Mouse (Mus musculus) adrenal gland, postnatal 0 days (tissue): ENCODE results near the gene Aifm3. TPM values are rescaled to one million over a fixed set of nuclear protein-coding genes. Genes with fewer than 3 reads are reported as not detected.

Experiments used
- polyA plus RNA-seq: library from polyadenylated mRNA; unstranded; fragments of >200 nt; fragmentation: Nextera tagmentation; extraction: Ambion mirVana; gene quantifications from 2 replicates; pipeline ENCODE4 v1.2.1, GENCODE M21; 2015

The Aifm3 gene
- polyA plus RNA-seq, result 2.3 and 6.2 TPM in 2 replicates

GRCm38 (mm10) chr16:17489469-17490111 lies at the start of gene Aifm3:
TSS of gene Aifm3 (plus strand) at chr16:17489611.

GRCm38 (mm10) chr16:17451541-17452372 lies 37.7 kb upstream of the Aifm3 start, which contains the start of gene Crkl:
TSS of gene Crkl (plus strand) at chr16:17451987.

DNA sequence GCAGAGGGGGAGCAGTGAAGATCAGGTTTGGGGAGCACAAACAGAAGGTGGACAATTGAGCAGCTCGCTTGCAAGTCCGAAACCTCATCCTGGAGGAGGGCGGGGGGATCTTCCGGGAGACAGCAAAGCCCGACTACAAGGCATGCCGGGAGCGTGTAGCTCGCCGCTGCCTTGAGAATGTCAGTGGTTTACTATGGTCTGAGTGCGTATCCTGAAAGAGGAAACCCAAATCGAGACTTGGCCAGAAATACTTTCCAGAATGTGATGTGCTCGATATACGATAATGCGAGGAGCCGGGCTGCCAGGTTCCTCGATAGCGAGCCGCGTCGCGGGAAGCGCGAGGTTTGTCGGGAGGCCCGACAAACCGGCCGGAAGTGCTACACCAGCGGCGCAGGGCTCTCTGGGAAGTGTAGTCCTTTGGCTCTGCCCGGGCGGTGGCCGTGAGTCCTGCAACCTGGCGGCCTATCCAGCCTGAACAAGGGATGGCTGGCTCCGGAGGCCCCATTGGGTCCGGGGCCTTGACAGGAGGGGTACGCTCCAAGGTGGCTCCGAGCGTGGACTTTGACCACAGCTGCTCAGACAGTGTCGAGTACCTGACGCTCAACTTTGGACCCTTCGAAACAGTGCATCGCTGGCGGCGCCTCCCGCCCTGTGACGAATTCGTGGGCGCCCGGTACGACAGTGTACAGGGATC lies 19.3 kb downstream of the Aifm3 start, which contains the start of gene Lztr1:
Gene Lztr1 (plus strand): TSS at position 143 of the 694 bp plus-strand sequence.

GRCm38 (mm10) chr16:17530640-17531288 lies 41.4 kb downstream of the Aifm3 start, which contains the start of gene Thap7:
TSS of gene Thap7 (minus strand) at chr16:17531136.

Other genes with a start within 250 kb of the Aifm3 start
- gene Tmem191c, start 213.5 kb upstream of the Aifm3 start, polyA plus RNA-seq, result 7.2 and 17.5 TPM in 2 replicates
- 6.1 and 6.9 TPM in 2 replicates for gene Serpind1, start 158.2 kb upstream of the Aifm3 start, polyA plus RNA-seq
- gene Snap29, start 83.6 kb upstream of the Aifm3 start, polyA plus RNA-seq, result 10.1 and 11.3 TPM in 2 replicates
- gene Pi4ka, start 83.3 kb upstream of the Aifm3 start, polyA plus RNA-seq, result 18.3 and 19.6 TPM in 2 replicates
- gene Crkl, start 37.6 kb upstream of the Aifm3 start, polyA plus RNA-seq, result 33.2 and 39.0 TPM in 2 replicates
- 42.0 and 49.2 TPM in 2 replicates for gene Lztr1, start 19.1 kb downstream of the Aifm3 start, polyA plus RNA-seq
- gene Thap7, start 41.5 kb downstream of the Aifm3 start, polyA plus RNA-seq, result 54.2 and 57.5 TPM in 2 replicates
- 0.30 and 0.52 TPM in 2 replicates for gene Lrrc74b, start 71.6 kb downstream of the Aifm3 start, polyA plus RNA-seq
- 0.81 and 0.96 TPM in 2 replicates for gene P2rx6, start 72.3 kb downstream of the Aifm3 start, polyA plus RNA-seq
- gene Slc7a4, start 93.6 kb downstream of the Aifm3 start, polyA plus RNA-seq, result 10.7 and 23.6 TPM in 2 replicates
- 10.5 and 12.4 TPM in 2 replicates for gene Smpd4, start 129.7 kb downstream of the Aifm3 start, polyA plus RNA-seq
- 11.4 and 16.4 TPM in 2 replicates for gene Ccdc74a, start 156.9 kb downstream of the Aifm3 start, polyA plus RNA-seq
- gene Med15, start 243.3 kb downstream of the Aifm3 start, polyA plus RNA-seq, result 21.9 and 32.5 TPM in 2 replicates